16 mouse cellular contexts compared by ENCODE assay signal in the genomic region with DNA sequence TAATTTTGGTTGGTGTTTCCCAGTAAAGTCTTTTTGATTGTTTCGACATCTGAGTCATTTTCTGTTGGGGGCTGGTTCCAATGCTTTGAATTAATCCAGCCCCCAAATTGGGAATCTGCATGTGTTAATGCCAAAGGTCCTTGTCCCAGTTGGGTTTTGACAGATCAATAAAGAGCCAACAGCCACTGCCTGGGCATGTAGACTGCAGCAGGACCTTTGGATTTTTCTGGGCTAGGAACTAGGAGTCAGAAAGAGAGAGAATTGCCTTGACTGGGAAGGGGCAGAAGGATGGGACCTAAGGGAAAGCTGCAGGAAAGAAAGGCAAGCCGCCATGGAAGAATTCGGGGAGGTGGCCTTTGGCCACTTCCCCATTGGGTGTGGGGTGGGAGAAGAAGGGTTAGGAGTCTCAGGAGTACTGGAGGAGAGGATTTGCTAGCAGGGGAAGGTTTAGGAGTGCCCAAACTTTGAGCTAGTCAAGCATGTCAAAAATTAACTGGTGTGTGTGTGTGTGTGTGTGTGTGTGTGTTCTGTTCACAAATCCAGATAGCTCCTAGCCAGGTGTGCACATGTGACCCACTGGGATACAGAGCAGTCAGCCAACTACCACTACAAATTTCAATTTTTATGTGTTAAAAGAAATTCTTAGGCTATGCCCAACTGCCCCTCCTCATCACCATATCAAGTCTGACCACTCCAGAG.
"Had no signal": no experiment of that assay in that cellular context is flagged by ENCODE, and none has a peak within 500 bp of the region (broad histone marks: within the 10 kb centered on the region; RNA-seq: fewer than 3 reads in every experiment).

No protein-coding gene starts in this region.

- H3K4me3 ChIP-seq: neural tube, embryonic 13.5 days; neural tube, embryonic 15.5 days; stomach, embryonic 15.5 days had no signal

- H3K36me3 ChIP-seq: neural tube, embryonic 13.5 days; neural tube, embryonic 15.5 days; stomach, embryonic 15.5 days had no signal

- H3K9ac ChIP-seq: neural tube, embryonic 13.5 days; neural tube, embryonic 15.5 days; stomach, embryonic 15.5 days had no signal

- H3K27me3 ChIP-seq: neural tube, embryonic 13.5 days; neural tube, embryonic 15.5 days; stomach, embryonic 15.5 days had no signal

- H3K27ac ChIP-seq: neural tube, embryonic 13.5 days; neural tube, embryonic 15.5 days; stomach, embryonic 15.5 days; stomach, postnatal 0 days had no signal

- H3K4me2 ChIP-seq: neural tube, embryonic 13.5 days; neural tube, embryonic 15.5 days; stomach, embryonic 15.5 days had no signal

- H3K4me1 ChIP-seq: neural tube, embryonic 13.5 days; neural tube, embryonic 15.5 days; stomach, embryonic 15.5 days had no signal

- DNase-seq: retina, postnatal 1 day; right cerebral cortex, adult 18-20 months; right cerebral cortex, postnatal 14 days; right cerebral cortex, postnatal 25 days; right cerebral cortex, postnatal 4 days; spleen, adult 18-20 months; thymus, adult 18-20 months; thymus, adult 2 months; thymus, postnatal 14 days; thymus, postnatal 25 days; thymus, postnatal 36 days; thymus, postnatal 4 days had no signal

- H3K9me3 ChIP-seq: neural tube, embryonic 13.5 days; neural tube, embryonic 15.5 days; stomach, embryonic 15.5 days had no signal
